Mouse (Mus musculus): ENCODE data around the gene Prr7.

- no peak for TF ChIP-seq POLR2A (IDR thresholded peaks at IDR 0.05; ENCODE audit: insufficient read depth, low read depth, low read length)
- no peak for TF ChIP-seq EP300 (IDR thresholded peaks at IDR 0.05; ENCODE audit: insufficient read depth, low read depth, low read length)
Measured at GRCm38 (mm10) chr13:55506697-55507096, 42.6 kb downstream of the Prr7 start.
